Mouse (Mus musculus) embryo, embryonic 11 days (tissue): ENCODE results near the gene Spp2.

Experiments
- DNase-seq: peaks from one replicate; pipeline ENCODE4 v3.0.0-alpha.2; 2015

Gene Spp2

DNA sequence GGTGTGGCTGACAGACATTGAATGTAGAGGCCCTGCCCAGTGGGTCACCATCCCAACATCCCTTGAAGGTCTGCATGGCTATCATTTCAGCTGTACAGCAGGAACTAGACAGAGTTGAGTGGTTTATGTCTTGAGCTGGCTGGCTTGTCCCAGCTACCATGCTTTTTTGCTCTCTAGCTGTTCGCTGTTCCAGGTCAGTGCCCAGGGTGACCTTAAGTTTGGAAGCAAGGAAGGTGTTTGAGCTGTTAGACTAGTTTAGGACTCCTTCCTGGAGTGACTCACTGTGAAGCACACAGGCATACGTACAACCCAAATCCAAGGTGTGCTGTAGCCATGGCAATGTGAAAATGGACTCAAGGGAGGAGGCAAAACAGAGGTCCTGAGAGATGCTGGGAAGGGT lies 61.6 kb downstream of the Spp2 start:
- no peak for DNase-seq

DNA sequence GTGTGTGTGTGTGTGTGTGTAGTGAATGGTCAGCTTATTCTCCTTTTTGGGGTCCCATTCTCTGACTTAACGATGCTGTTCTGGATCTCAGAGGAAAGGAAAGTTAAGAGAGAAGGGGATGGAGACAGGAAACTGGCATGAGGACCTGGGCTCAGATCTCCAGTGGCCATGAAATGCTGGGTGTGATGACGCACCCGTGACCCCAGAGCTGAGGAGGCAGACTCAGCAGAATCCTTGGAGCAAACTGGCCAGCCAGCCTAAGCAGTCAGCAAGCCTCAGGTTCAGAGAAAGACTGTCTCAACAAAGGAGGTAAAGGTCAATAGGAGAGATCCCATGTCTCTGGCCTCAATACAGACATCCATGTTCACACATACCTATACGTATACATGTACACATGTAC lies 63.0 kb downstream of the Spp2 start:
- DNase-seq: no peak

DNA sequence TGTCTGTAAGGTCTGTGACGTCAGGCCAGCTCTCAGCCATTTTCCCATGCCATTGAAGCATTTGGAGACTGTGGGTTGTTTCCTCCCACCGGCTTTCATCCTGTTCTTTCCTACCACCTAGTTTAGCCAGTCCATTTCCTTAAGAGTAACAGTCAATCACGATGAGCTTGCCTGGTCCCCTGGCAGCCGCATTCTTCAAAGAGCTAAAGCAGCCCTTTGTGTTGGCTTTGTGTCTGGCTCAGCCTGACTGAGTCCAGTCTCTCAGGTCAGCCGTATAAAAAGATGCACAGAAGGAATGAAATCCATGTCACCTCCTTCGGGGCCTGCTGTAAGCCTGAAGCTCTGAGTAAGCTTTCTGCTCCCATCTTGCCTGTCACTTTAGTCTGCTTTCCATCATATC lies 65.5 kb downstream of the Spp2 start:
- peak; percentile 37 for DNase-seq

DNA sequence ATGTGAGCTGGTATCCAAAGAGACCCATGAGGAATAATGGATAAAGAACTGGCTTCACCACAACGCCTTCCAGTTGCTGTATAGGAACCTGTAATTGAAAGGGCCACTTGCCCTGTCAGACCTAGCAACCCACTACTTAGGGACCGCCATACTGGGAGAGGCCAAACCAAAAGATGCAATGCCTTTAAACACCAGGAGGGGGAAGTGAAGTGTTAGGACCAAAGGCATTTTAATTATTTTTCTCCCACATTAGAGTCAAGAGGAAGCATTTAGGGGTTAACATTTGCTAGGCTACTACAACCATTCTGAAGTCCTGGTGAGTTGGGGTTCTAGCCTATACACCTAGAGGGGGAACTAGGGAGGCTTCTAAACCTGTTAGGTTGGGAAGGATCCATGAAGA lies 67.1 kb downstream of the Spp2 start:
- peak; percentile 37 for DNase-seq

DNA sequence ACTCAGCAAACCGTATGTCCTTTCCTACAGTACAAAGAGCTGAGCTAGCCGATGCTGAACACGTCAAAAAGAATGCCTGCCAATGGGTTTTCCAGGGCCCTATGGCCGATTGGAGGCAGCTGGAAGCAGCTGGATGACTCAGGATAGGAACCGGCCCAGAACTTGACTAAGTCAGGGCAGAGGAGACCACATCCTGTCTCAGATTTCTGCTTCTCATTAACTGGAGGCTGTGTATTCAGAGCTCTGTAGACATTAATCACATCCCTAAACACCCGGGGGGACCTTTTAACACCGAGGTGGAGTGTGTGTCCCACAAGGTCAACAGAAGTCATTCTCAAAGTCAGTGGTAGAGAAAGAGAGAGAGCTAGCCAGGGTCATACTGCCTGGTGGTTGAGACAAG lies 67.8 kb downstream of the Spp2 start:
- peak; percentile 64 for DNase-seq

DNA sequence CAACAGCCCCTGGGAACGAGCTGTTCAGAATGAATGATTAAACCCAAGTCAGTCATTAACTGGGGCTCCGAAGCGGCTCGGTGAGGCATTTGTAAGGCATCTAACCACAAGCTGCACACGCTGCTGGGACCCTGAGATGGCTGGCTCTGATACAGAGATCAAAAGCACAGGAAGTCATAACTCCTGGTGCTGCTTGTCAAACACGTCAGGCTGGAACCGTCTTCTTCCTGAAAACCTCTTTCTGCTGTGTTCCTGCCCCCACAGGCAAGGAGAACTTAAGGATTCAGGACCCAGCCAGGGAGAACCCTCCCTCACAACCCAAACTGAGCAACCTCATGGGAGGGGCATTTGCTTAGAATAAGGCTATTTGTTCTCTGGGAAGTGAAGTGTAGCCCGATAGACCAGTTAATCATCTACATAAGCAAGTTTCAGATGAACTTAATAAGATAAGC lies 68.8 kb downstream of the Spp2 start:
- peak; percentile 73 for DNase-seq
